8 mouse cellular contexts compared by ENCODE assay signal in genomic region chr17:32117872-32118421, GRCm38 (mm10). TPM values are rescaled to one million over a fixed set of nuclear protein-coding genes. Genes with fewer than 3 reads are reported as not detected.
DNase-seq lines count a peak whose midpoint lies in the region; ATAC-seq lines count a peak whose summit lies in the region.
"Not testable (repeated sequence)": the region's sequence is repeated elsewhere in the genome, so short reads cannot be mapped to it uniquely, and the experiment has no call there.

No protein-coding gene starts in this region.

- H3K9me3 ChIP-seq in forebrain, embryonic 12.5 days; heart, embryonic 14.5 days (ENCODE audit: control insufficient read depth, low read length); kidney, embryonic 16.5 days (ENCODE audit: low read length): not testable (repeated sequence)

- intact Hi-C loops in left cerebral cortex, postnatal 36 days (cut with DNase I), result not testable (repeated sequence)

- peak; percentile 54 for ATAC-seq in forebrain, embryonic 12.5 days (ENCODE audit: low FRiP score)
- not testable (repeated sequence) for ATAC-seq in heart, embryonic 14.5 days (ENCODE audit: insufficient number of reproducible peaks, insufficient read depth, low FRiP score, low read depth)
- ATAC-seq in kidney, embryonic 16.5 days (ENCODE audit: low FRiP score, low TSS enrichment), result peak; percentile 57

- H3K36me3 ChIP-seq in forebrain, embryonic 12.5 days (replicated peaks), result peaks cover 23% of the 10 kb centered on the region
- H3K36me3 ChIP-seq in heart, embryonic 14.5 days (ENCODE audit: control insufficient read depth, insufficient read depth, low read length); kidney, embryonic 16.5 days (ENCODE audit: insufficient read depth, low read length): not testable (repeated sequence)

- peak; percentile 61 for DNase-seq in adrenal gland, postnatal 14 days
- peak; percentile 65 to 77 for DNase-seq in left cerebral cortex, postnatal 36 days (ENCODE audit: low spot score in 2 of 2)
- peak; percentile 25 for DNase-seq in lung, postnatal 25 days (ENCODE audit: low spot score)
- peak; percentile 37 for DNase-seq in ovary, postnatal 36 days (ENCODE audit: low spot score)
- peak; percentile 59 for DNase-seq in thymus, postnatal 25 days

- H3K9ac ChIP-seq in forebrain, embryonic 12.5 days; heart, embryonic 14.5 days (ENCODE audit: low read length); kidney, embryonic 16.5 days (replicated peaks; ENCODE audit: low read length): not testable (repeated sequence)

- peak overlapping the region; percentile 13; the same call in 1 of the 2 replicates for H3K4me3 ChIP-seq in forebrain, embryonic 12.5 days (replicated peaks)
- H3K4me3 ChIP-seq in heart, embryonic 14.5 days (ENCODE audit: control insufficient read depth in 1 of 2, insufficient read depth in 1 of 2, low read depth in 1 of 2, low read length in 2 of 2), result not testable (repeated sequence)
- H3K4me3 ChIP-seq in kidney, embryonic 16.5 days (ENCODE audit: low read length), result peak overlapping the region; percentile 23

- 4% methylated on average over 12 of the region's 13 CpGs for WGBS in forebrain, embryonic 12.5 days
- whole genome bisulfite sequencing in heart, embryonic 14.5 days, result 1% methylated on average over 10 of the region's 13 CpGs
- WGBS in kidney, embryonic 16.5 days, result 2% methylated on average over 11 of the region's 13 CpGs

- H3K27ac ChIP-seq in forebrain, embryonic 12.5 days; heart, embryonic 14.5 days (replicated peaks in 1 of 2; ENCODE audit: control insufficient read depth in 1 of 2, insufficient read depth in 1 of 2, low read depth in 2 of 2, low read length in 2 of 2); kidney, embryonic 16.5 days (ENCODE audit: low read length): not testable (repeated sequence)

- peaks cover 22% of the 10 kb centered on the region for H3K4me1 ChIP-seq in forebrain, embryonic 12.5 days
- peaks cover 18 to 39% of the 10 kb centered on the region in 2 experiments for H3K4me1 ChIP-seq in heart, embryonic 14.5 days (ENCODE audit: control insufficient read depth in 2 of 2, insufficient read depth in 2 of 2, low read length in 2 of 2)
- H3K4me1 ChIP-seq in kidney, embryonic 16.5 days (ENCODE audit: insufficient read depth, low read length), result peaks cover 37% of the 10 kb centered on the region

- peak overlapping the region; percentile 45 for H3K4me2 ChIP-seq in forebrain, embryonic 12.5 days
- H3K4me2 ChIP-seq in heart, embryonic 14.5 days (ENCODE audit: low read length), result peak overlapping the region; percentile 47
- peak overlapping the region; percentile 49 for H3K4me2 ChIP-seq in kidney, embryonic 16.5 days (replicated peaks; ENCODE audit: low read depth, low read length)

- H3K27me3 ChIP-seq in forebrain, embryonic 12.5 days, result peaks cover 41% of the 10 kb centered on the region
- H3K27me3 ChIP-seq in heart, embryonic 14.5 days (ENCODE audit: control insufficient read depth, insufficient read depth, low read length); kidney, embryonic 16.5 days (ENCODE audit: insufficient read depth, low read length): not testable (repeated sequence)

RNA-seq across cellular contexts. Expression of gene Notch3, which starts 48.7 kb away (rescaled TPM):
- total RNA-seq in adrenal gland, postnatal 14 days (2021), result 22.9 and 26.2 TPM in 2 replicates
- 21.4 and 24.4 TPM in 2 replicates for polyA plus RNA-seq in forebrain, embryonic 12.5 days (2016; fragmentation: Nextera tagmentation; extraction: Ambion mirVana)
- polyA plus RNA-seq in heart, embryonic 14.5 days (2014; fragmentation: Nextera tagmentation; extraction: Ambion mirVana), result 5.1 and 6.6 TPM in 2 replicates
- polyA plus RNA-seq in kidney, embryonic 16.5 days (2015; fragmentation: Nextera tagmentation; extraction: Ambion mirVana), result 13.6 and 15.0 TPM in 2 replicates
- total RNA-seq in left cerebral cortex, postnatal 36 days (2021), result 10 to 100 TPM in 1 of 2 experiments, 1 to 10 TPM in 1; 7.7 to 10.8 TPM
